Mouse (Mus musculus) neutrophil, adult 5-6 weeks (primary cell): ENCODE measurements around the gene Tbx10. TPM values are rescaled to one million over a fixed set of nuclear protein-coding genes. Genes with fewer than 3 reads are reported as not detected.
A peak's percentile ranks its signal among the peaks of the same experiment; 100 is the strongest.
"Not testable (repeated sequence)": the region's sequence is repeated elsewhere in the genome, so short reads cannot be mapped to it uniquely, and the experiment has no call there.

Source experiments
- ATAC-seq: fragments of 151-379, 151-347 bp; 2 replicates; pipeline ENCODE4 v1.8.0; 2017; ENCODE audit warnings: mild to moderate bottlenecking, moderate TSS enrichment; ENCODE audit not compliant: insufficient number of reproducible peaks, poor library complexity, low FRiP score, severe bottlenecking; ENCODE audit errors: extremely low read depth
- total RNA-seq: library from RNA; stranded (forward); fragments of 200-1000 nt; gene quantifications from 2 replicates; pipeline ENCODE4 v1.2.3, GENCODE M21; 2017

Tbx10 gene
- total RNA-seq, 1 experiment from 2014 or later: not detected

DNA sequence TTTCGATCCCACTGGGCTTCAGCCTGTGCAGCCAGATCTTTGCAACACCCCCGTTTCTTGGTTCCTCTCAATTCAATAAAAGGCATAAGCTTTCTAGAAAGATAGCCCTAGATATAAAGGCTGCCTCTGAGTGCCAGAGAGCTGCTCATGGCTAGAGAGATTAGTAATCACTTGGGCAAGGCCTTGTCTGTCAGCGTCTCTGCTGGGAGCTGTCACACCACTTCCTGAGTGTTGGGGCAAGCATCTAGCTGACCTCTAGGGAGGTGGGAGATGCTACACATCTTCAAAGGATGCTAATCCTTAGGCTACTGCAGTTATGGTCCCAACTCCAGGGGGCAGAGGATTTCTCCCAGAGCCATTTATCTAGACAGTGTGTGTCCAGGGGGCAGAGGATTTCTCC, 25.3 kb upstream of the Tbx10 start:
- no peak for ATAC-seq

DNA sequence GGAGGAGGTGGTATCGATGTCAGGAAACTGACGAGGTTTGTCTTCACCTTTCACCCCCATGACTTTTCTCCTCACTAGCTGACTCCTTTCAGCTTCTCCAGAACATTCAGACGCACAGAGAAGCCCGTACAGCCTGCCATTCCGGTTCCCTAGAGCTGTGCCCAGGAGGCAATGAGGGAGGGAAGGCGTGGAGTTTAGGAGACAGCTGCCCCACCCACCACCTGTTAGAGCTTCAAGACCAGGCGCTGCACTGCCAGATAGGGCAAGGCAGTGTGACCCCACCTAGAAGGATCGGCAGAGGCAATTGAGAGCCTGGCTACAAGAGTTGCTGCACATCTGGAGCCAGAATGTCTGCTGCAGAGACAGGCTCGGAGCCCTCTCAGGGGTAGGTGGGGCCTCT, 20.3 kb upstream of the Tbx10 start, which contains the start of gene Aldh3b2:
Aldh3b2 (plus strand) TSS at position 100 of the 400 bp plus-strand sequence.
- ATAC-seq: no peak

DNA sequence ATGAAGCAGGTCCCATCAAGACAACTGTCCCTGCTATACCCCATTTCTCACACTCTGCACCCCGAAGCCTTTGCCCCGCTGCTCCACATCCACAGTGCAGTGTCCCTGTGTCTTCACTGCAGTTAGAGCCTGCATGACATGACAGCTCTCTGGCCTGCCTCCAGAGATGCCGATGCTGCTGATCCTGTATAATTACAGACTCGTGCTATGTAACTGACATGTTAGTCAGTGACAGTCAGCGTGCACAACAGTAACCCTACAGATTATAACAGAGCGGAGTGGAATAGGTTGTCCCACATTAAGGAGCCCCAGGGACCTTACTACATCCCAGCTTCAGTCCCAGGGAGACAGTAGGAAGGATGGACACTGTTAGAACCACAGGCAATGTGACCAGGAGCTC, 17.9 kb upstream of the Tbx10 start:
- ATAC-seq: not testable (repeated sequence)

- ATAC-seq: no peak
Measured at GRCm38 (mm10) chr19:3975866-3976265, 16.7 kb upstream of the Tbx10 start.

DNA sequence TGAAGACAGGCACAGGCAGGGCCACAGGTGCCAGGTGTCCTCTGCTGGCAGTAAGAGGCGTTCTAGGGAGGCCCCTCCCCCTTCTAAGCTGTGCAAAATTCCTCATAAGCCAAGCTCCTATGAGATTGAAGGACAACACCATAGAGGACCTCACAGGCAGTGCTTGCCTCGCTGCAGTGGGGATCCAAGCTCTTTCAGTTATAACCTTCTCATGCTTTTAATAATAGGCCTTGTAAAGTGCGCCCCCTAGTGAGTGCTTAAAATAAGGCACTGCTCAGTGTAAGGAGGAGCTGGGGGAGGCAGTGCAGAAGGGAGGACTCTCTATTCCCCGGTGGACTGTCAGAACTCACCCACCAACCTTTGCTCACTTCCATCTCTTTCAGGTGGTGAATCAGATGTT, 12.2 kb upstream of the Tbx10 start:
- ATAC-seq: peak; percentile 68

DNA sequence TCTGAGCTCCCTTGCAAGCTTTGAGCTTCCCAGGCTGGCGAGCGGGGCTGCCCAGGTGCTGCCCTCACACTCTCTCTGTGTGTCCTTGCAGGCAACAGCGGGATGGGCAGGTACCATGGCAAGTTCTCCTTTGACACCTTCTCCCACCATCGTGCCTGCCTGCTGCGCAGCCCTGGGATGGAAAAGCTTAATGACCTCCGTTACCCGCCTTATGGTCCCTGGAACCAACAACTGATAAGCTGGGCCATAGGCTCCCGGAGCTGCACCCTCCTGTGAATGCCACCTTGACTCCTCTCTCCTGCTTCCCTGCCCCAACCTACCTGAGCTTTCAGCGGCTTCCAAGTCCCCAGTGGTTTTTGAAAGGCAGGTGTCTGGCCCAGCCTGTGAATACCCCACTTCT, 11.6 kb upstream of the Tbx10 start:
- ATAC-seq: no peak

DNA sequence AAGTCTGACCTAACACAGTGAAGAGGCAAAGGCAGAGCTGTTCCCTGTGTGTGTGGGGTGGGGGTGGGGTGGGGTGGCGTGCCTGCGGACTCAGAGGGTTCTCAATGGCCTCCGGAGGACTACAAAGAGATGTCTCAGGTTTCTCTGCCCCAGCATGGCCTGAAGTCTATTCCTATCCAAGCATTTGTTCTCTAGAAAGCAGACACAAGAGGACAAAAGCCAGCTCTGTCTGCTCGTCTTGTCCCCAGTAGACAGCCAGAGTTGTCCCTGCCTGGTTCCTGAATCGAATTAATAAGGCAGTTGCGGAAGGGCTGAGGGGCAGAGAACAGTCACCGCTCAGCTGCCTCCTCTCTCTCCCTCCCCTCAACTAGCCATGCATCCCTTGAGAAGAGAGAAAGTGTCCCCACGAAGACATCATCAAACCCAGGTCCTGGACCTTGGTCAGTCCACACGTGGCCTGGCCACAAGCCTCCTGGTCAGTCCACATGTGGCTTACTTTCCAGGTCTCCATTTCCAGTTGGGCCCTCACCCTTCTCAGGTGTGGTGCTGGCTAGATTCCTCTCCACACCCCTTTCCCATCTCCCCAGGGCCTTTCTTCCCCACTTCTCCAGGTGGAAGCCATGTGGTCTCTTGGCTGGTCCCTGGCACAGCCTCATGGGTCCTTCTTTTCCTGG, 8.9 kb upstream of the Tbx10 start:
- no peak for ATAC-seq

GRCm38 (mm10) chr19:3985261-3985681, 7.3 kb upstream of the Tbx10 start:
- no peak for ATAC-seq

- no peak for ATAC-seq
Measured at GRCm38 (mm10) chr19:3986334-3986733, 6.2 kb upstream of the Tbx10 start, which contains the start of gene Acy3. Gene Acy3 (plus strand): TSS chr19:3986570.

- ATAC-seq: no peak
Measured at GRCm38 (mm10) chr19:3988066-3988465, 4.5 kb upstream of the Tbx10 start.

DNA sequence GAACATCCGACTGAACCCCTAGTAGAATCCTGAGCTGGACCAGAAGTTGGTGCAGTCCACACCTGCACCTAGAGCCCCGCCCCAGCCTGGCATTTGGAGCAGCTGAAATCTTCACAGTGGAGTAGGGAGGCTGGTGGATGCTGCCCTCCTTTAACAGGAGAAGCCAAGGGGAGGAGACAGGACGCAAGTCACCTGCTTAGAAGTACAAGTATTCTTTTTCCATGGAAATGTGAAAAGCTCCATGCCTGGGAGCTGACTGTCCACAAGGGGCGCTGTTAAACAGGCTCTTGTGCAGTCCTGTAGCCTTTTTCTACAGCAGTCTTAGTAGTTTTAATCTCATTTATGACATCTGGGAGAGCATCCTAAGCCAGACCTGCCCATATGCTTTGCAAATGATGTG, 3.8 kb upstream of the Tbx10 start:
- no peak for ATAC-seq

DNA sequence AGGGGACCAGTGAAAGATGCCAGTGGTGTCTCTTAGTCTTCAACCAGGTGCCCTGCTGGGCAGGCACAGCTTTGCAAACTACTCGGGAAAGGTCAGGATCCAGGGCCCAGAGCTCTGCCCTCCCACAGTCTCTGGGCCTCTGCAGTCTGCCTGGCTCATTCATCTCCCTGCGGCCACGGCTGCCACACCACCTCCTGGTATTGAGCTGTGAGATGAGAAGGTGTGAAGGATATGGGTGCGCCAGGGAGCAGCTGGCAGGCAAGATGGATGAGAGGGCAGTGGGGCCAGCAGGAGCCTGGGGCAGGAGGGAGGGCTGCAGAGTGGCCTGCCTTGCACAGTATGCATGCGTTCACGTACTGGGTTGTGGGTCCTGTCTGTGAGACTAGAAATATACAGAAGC, 1.7 kb upstream of the Tbx10 start:
- ATAC-seq: no peak

- no peak for ATAC-seq
Measured at GRCm38 (mm10) chr19:3991562-3991961, 990 bp upstream of the Tbx10 start.

GRCm38 (mm10) chr19:3991966-3992365, 586 bp upstream of the Tbx10 start:
- no peak for ATAC-seq

GRCm38 (mm10) chr19:3994932-3995331, 2.4 kb downstream of the Tbx10 start:
- ATAC-seq: no peak

DNA sequence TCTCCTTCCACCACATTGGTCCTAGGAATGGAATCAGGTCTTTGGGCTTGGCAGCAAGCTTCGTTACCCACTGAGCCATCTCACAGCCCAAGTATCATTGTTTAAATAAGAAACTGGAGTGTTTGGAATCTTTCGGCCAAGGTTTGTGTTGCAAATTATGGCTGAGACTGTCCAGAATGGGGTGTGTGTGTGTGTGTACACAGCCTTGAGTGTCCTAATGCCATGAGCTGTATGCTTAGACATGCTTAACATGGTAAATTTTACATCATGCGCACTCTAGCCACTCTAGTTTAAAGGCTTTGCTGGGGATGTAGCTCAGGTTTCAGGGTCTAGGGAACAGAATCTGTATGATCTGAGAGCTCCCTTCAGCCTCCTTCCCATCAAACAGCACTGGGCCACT, 3.0 kb downstream of the Tbx10 start:
- ATAC-seq: no peak

GRCm38 (mm10) chr19:3996106-3996505, 3.6 kb downstream of the Tbx10 start:
- ATAC-seq: no peak

DNA sequence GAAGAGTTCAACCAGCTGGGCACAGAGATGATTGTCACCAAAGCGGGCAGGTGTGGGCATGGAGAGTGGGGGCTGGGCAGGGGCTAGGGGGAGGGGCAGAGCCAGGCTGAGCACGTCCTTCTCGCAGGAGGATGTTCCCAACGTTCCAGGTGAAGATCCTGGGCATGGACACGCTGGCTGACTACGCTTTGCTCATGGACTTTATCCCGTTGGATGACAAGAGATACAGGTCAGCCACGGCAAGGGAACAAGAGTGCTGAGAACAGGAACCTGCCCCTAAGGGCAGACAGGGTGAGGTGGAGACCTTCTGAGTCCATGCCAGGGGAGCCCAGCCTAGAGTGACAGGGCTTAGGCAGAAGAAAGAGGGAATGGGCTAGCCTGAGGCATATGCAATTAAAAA, 4.2 kb downstream of the Tbx10 start:
- ATAC-seq: no peak

DNA sequence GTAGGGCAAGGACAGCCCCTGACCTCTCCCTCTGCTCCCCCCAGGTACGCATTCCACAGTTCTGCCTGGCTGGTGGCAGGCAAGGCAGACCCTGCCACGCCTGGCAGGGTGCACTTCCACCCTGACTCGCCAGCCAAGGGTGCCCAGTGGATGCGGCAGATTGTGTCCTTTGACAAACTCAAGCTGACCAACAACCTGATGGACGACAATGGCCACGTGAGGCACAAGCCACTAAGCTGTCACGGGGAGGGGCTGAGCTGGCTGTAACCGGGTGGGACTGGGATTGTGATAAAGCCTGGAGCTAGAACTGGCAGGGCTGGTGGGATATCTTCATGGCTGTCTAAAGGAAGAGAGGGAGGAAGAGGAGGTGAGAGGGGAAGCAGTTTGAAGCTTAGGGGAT, 4.7 kb downstream of the Tbx10 start:
- ATAC-seq: no peak

- no peak for ATAC-seq
Measured at GRCm38 (mm10) chr19:3998335-3998734, 5.8 kb downstream of the Tbx10 start.

DNA sequence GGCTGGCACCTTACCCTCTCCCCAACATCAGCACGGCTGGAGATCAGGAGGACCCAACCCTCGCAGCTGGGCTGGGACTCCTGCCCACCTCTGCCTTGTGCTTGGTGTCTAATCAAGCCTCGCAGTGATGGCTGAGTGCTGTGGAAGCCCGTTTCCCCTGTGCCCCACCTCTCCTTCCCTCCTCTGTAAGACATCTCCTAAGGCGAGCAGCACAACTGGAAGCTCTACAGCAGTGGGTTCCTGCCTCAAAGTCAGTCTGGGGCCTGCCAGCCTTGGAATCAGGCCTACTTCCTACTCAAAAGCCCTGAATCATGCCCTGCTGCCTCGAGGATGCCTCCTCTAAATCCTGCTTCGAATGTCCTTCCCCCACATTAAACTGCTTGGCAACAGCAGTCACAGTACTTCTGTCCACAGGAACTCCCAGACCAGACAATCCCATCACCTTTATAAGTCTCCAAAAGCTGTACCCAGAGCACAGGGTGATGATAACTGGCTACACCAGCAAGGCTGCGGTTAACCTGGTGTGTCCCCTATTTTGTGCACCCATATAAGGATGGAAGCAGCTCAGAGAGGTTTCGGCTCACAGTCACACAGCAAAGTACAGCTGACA, 6.7 kb downstream of the Tbx10 start:
- no peak for ATAC-seq
